Mouse (Mus musculus): ENCODE measurements around the gene Prdm13.

Prdm13 gene

GRCm38 (mm10) chr4:21674691-21675090 lies 11.1 kb downstream of the Prdm13 start:
- no peak for DNase-seq

- DNase-seq: no peak
Measured at GRCm38 (mm10) chr4:21674042-21674441, 11.7 kb downstream of the Prdm13 start.

- no peak for DNase-seq
Measured at GRCm38 (mm10) chr4:21665961-21666360, 19.8 kb downstream of the Prdm13 start.

GRCm38 (mm10) chr4:21658184-21658583 lies 27.6 kb downstream of the Prdm13 start:
- no peak for DNase-seq

GRCm38 (mm10) chr4:21629275-21629583 lies 56.5 kb downstream of the Prdm13 start:
- DNase-seq: no peak

GRCm38 (mm10) chr4:21628367-21629274 lies 57.1 kb downstream of the Prdm13 start:
- no peak for DNase-seq

Measured in kidney, adult 9 months (tissue).